Mouse (Mus musculus) heart, postnatal 25 days (tissue): ENCODE data around the gene Cd2. TPM values are rescaled to one million over a fixed set of nuclear protein-coding genes. Genes with fewer than 3 reads are reported as not detected.

Experiments used
- DNase-seq: peaks from one replicate; pipeline ENCODE4 v3.0.0; 2022; ENCODE audit warnings: low spot score
- intact Hi-C: fragments of 180-260 bp; cut with DNase I; formaldehyde crosslinking; loops from one replicate; pipeline ENCODE4 v1.15.1; 2025
- total RNA-seq, 2 experiments: library from RNA; stranded (reverse); gene quantifications; 2 replicates each; pipeline ENCODE4 v1.2.3; 2021

Cd2 gene
- total RNA-seq, 2 experiments from 2014 or later: 0.29 to 1.1 TPM

DNA sequence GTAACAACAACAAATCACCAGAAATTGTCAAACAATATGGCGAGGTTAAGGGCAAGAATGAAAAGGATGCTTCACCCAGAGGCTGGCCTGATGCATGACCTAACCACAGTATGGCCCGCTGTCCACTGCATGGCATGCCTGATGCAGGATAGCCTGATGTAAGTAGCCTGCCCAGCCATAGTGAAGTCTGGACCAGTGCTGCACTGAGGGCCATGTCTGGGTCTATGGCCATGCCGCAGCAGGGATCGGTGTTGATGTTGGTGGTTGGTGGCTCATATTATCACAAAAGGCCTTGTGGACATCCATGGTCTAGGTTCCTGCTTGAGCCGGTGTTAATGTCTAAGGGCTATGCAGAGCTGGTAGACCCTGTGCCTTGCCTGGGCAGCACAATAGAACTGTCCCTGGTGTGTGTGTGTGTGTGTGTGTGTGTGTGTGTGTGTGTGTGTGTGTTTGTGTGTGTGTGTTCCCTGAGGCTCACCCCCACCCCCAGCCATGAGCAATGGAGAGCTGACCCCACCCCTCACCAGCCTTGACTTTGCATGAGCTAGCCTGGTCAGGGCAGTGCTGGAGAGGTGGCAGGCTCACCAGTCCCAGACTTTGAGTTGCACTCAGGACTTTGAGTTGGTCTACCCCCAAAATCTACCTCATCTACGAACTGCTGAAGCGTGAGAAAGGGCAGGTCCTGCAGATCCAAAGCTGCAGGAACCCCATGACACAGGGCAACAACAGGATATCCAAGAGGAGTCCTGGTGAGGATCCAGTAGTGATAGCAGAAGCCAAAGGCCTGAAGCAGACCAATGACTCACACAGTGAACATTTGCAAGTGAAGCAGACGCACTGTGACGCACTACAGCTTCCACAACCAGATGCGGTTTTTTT is 7.0 kb upstream of the Cd2 start:
- DNase-seq: peak; percentile 58
- intact Hi-C loops: loop anchor here (1.0 to 5.0 kb wide), 5 partner anchors 82 to 377 kb away; no protein-coding TSS in a partner anchor

DNA sequence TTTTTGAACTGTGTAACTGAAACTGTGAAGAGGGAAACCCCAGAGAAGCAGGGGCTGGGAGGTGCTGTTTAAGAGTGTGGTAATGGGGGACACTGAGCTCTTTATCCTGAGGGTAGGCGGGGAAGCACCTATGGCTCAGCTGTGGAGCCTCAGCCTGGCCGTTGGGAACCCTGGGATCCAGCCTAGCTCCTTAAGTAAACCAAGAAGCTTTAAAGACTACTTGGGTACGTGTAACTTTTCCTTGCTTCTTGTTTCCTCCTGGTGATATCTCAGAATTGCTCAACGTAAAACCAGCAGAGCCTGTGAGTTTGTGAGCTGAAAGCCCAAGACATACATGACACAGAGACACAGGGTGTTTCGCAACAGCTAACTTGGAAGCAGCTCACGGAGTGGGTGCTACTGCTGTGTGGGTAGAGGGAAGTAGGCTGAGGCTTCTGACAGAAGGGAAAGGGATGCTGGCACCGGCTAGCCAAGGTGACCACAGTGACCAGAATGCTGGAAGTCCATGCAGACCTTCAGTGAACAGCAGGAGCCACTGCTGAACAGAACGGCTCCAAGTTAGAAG is 5.9 kb upstream of the Cd2 start:
- intact Hi-C loops: loop anchor here (2.0 to 5.0 kb wide), 2 partner anchors 131 to 161 kb away; no protein-coding TSS in a partner anchor
- peak; percentile 26 for DNase-seq

DNA sequence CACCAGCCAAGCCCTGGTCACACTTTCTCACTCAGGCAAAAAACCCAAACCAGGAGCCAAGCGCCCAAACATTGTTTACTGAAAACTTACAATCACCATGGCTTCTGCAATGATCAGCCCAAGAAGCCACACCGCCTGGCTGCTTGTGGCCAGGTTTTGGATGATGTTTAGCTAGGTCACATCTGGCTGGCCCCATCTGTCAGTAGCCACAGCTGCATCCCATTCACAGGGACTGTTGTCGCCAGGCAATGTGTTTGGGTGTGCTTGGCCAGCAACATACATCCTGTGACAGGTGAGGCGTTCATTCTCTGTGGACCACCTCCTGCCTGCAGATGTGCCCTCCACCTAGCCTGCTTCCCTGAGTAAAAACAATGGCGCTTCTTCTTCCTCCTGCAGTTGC is 4.9 kb upstream of the Cd2 start:
- intact Hi-C loops: loop anchor here (5.0 kb wide), 1 partner anchor 160 kb away; no protein-coding TSS in a partner anchor
- no peak for DNase-seq

DNA sequence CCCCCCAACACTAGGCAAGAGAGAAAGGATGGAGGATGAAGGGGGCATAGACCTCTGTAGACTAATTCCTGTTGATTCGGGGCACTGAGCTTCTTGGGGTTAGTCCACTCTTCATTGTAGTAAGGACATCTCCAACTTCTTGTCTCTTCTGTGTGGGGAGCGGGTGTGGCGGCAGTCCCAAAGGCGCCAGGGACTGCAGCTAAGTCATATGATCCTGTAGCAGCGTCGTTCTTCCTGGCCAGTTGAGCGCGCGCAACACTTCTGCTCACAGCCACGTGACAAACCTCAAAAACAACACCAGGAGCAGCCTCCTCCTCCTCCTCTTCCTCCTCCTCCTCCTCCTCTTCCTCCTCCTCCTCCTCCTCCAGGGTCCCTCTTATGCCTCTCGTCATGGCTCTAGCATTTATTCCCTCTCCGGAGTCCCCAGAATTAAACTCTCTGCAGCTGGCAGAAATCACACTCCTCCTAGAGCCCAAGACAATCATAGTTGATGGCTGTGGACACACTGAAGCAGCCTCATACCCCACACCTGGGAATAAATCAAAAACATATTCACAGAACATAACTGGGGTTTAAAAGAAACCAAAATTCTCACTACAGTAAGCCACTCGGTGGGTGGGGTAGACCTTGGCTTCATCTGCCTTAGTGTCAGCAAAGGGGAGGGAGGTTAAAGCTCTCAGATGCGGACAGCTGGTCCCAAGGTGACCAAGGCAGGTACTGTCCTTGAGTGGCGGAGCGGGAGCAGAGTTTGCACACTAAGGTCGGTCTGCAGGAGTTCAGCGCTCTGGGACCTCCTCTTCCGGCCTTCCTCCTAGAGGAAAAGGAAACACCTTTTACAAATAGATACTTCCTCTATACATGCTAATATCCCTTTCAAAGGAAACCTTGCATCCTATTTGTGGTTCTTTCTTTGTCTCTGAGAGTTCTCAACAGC is 3.1 kb upstream of the Cd2 start:
- intact Hi-C loops: loop anchor here (5.0 kb wide), 1 partner anchor 159 kb away; no protein-coding TSS in a partner anchor

DNA sequence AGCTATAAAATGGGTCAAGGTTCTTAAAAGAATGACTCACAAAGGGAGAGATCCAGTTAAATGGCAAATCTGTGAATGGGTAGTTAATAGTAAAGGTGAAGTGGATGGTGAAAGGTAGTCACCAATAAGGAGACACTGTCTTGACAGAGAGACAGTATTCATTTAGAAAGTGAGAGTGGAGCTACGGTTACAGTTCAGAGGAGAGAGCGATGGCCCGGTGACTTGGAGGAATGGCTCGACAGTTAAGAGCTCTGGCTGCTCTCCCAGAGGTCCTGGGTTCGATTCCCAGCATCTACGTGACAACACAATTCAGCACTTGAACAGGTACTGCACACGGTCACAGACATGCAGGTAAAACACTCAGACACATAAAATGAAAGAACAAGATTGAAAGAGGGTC is 2.3 kb upstream of the Cd2 start:
- no peak for DNase-seq
- intact Hi-C loops: loop anchor here (5.0 kb wide), 1 partner anchor 158 kb away; no protein-coding TSS in a partner anchor

More for the DNA sequence above, 3.1 kb upstream of the Cd2 start:
- no peak for DNase-seq

DNA sequence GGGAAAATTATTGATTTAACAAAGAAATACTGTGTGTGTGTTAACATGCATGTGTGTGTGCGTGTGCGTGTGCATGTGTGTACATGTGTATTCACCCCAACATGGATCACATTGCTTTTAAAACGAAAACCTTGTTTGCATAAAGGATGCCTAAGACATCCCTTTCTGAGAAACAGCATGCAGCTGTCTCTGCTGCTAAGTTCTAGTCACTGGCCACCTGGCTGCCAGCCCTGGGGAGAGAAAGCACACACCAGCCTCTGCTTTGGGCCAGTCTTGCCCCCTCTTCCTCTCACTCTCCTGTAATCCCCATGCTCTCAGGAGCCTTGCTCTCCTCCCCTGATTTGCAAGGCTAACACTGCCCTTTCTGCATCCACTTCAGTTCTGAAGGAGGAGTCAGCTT is 1.7 kb upstream of the Cd2 start:
- intact Hi-C loops: no loop called here
- DNase-seq: no peak

DNA sequence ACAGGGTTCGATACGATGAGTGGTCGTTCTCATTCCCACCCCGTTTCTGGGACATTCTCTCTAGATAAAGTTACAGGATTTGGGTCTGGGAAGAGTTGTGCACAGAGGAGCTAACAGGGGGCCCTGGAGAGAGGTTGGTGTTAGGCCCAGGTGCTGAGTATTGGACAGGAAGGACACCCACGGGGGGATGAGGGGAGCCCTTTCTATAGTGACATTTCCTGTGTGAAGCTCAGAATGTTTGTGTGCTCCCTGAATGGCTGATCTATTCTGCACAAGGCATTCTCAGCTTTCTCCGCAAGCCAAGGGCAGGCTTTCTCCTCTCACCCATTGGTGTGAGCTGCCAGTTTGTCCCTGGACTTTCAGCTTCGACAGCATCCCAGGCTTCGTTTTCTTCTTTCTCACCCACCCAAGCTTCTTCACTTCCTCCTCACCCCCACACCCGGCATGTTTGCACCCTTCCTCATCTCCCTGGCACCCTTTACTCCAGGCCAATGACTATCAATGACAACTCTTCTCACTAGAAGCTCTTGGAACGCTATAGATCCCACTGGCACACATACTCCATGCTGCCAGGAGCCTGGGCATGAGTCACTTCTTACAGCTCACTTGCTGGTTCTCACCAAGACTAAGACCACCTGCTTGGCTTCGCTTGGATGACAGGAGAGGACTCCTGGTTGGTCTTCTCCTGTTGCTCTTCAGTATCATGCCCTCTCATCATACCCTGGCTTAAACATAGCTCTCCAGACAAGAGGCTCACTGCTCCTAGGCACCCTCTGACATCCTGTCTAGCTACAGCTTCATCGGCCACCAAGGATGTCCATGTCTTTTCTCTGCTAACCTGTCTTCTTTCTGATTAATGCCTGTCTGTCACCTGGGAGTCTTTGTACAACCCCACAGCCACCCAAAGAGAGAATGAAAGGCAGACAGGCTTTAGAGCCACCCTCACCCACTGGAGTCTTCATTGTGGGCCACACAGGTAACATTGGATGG is 1.1 kb downstream of the Cd2 start:
- intact Hi-C loops: no loop called here
- DNase-seq: no peak

DNA sequence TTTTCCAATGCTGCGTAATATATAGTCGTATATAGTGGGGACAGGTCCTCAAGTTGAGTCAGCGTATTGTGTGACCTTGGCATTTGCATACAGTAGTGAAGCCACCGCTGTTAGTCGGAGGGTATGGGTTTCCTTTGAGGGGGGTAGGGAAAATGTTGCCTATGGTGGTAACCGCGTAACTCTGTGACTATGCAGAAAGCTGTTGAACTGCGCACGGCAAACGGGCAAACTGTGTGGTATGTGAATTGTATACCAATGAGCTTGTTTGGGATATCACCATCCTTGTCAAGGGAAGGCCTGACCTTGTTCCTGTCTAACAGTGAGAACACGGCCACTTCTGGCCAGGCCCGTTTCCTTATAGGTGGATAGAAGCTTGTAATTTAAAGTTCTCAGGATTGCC is 1.9 kb downstream of the Cd2 start:
- intact Hi-C loops: no loop called here
- DNase-seq: no peak

DNA sequence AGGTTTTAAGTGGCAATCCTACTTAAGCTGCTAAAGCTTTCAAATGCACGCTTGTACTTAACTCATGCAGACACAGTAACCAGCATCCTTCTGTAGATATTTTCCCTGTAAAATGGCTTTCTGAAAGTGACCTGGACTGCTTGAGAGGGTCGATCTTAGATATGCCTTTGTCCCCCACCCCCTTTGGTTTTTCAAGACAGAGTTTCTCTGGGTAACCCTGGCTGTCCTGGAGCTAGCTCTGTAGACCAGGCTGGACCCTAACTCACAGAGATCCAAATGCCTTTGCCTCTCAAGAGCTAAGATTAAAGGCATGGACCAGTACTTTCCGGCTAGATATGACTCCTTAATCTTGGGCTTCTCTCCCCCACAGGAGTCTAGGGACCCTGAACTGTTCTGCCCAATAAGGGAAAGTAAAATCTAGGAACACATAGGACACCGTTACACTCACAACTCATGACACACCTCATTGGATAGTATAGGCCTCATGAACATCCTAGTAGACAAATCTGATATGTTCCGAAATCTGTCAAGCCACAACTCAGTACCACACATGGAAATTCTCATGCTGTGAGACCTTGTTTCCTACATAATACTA is 2.6 kb downstream of the Cd2 start:
- intact Hi-C loops: no loop called here
- DNase-seq: no peak

DNA sequence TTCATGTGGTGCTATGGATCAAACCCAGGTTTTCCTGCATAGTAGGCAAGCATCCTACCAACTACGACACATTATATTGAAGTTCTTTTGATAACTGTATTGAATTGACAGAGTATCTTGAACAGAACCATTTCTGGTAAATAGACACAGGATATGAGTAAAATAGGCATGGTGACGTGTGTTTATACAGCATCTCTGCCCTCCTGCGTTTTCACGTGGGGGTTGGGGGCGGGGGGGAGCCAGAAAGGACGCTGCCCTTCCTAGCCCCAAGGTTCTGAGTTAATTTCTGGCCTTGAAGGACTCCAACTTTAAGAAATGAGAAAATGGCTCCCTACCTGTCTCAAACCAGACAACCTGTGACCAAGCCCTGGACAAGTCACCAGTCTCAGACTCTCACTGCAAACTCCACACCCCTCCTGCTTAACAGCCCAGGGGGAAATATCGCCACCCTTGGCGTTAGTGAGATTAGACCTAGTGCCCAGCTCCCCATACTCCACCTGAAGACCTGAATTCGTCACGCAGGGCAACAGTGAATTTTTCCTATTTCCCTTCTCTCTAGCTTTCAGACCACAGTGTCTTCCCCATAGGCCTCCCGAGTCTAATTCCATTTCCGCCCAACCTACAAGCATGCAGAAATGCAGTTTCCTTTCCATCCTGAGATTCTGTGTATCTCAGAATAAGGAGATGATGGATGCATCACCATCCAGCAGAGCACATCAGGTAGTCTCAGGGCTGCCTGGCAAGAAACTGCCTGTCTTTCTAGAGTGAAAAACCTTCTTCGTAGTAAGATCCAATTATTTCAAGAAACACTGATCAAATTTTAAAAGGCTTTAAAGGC is 3.7 kb downstream of the Cd2 start:
- DNase-seq: no peak
- intact Hi-C loops: no loop called here

DNA sequence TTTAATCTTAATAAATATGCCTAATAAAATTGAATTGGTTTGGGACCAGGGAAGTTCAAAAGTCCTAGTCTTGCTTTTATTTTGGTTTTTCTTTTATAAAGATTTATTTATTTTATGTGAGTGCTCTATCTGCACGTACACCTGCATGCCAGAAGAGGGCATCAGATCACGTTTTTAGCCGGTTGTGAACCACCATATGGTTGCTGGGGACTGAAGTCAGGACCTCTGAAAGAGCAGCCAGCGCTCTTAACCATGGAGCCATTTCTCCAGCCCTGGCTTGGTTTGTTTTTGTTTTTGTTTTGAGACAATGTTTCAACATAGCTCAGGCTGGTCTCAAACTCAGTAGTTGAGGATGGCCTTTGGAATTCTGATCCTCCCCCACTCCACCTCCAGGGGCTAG is 4.3 kb downstream of the Cd2 start:
- DNase-seq: no peak

DNA sequence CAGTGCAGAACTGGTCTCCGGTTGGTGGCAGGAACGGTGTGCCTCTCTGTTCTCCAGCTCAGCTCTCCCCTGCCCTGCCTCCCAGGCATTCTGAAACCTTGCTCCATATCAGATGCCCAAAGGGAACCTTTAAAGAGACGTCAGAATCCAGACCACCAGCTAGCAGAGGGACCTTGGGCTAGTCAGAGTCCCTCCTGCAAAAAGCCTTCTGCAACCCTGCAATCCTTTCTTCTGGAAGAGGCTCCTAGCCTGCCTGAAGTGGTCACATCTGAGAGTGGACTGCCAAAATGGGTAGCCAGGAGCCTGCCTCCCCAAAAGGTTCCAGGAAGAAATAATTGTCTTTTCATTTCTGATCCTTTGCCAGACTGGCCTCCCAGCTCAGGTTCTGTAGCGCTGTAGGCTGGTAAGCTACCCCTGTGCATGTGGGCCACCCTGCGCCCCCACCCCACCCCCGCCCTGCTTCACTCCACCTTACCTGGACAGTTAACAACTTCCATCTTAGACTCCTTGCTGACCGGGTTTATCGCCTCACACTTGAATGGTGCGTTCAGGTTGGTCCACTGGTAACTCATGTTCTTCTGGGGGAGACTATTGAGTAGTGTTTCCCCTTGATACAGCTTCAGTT is 5.1 kb downstream of the Cd2 start:
- intact Hi-C loops: no loop called here
- DNase-seq: no peak

More for the DNA sequence above, 4.3 kb downstream of the Cd2 start:
- intact Hi-C loops: no loop called here

DNA sequence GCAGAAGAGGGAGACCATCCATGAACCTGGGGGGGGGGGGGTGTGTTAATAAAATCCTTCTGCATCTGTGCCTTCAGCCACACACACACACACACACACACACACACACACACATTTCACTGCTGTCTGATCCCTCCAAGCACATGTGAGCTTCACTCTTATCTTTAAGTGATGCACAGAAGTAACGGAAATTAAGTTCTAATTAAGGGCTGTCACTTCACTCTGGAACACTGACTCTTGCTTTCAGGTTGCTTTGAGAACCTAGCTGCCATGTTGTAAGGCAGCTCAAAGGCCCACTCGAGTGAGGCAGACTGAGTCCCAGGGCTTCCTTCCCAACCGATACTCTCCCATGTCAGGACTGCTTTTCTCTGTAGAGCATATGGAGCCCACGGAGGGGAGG is 5.9 kb downstream of the Cd2 start:
- intact Hi-C loops: no loop called here
- DNase-seq: no peak

DNA sequence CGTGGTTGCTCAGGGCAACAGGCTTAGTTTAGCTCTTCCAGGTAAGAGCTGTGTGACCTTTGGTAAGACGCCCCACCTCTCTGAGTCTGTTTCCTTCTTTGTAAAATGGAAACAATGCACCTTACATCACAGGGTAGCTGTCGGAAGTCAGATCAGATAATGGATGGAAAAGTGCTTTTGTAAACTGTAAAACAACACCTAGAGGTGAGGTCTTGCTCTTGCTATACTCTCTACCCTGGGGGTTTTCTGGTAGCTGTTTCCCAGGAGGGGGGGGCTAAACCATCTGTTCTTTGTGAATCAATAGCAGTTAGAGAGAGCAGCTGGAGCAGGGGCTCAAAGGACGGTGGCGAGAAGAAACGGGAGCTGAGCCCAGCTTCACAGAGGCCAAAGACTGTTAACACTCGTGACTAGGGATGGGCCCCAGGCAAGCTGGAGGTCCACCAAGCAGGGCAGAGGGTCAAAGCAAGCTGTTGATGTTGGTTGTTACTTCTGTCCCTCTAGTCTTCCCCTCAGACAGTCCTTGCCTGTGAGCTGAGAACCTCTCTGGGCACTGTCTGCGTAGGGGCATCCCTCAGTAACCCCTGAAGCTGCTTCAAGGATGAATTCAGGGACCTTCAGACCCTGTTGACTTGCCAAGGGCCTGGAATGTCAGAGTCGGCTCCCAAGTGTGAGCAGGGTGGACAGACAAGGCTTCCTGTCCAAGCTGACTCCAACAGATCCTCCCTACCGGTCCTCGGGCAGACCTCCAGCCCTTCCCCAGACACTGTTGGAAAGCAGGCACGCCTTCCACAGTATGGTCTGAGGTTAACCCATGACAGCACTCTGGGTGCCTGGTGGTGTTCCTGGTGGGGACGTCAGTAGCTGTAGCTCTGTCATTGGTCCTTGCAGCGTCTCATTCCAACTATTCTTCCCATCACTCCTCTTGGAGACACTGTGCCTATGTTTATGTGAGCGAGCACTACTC is 7.1 kb downstream of the Cd2 start:
- intact Hi-C loops: no loop called here

DNA sequence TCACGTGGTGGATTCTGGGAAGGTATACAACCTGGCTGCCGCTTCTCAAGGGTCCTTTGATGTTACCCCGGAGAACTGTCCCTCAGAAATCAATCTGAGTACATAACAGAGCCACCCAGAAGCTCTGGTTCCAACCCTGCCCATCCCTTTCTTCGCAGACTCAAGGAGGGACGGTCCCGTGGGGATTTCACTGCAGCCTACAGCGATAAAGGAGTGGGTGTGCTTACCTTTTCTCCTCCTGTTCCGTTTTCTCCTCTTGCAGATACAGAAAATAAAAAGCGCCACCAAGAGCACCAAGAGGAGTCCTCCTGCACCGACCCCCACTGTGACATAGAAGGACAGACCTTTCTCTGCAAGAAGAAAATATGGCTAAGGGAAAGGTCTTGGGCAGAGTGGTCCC is 8.2 kb downstream of the Cd2 start:
- intact Hi-C loops: no loop called here

More for the DNA sequence above, 7.1 kb downstream of the Cd2 start:
- peak; percentile 70 for DNase-seq

DNA sequence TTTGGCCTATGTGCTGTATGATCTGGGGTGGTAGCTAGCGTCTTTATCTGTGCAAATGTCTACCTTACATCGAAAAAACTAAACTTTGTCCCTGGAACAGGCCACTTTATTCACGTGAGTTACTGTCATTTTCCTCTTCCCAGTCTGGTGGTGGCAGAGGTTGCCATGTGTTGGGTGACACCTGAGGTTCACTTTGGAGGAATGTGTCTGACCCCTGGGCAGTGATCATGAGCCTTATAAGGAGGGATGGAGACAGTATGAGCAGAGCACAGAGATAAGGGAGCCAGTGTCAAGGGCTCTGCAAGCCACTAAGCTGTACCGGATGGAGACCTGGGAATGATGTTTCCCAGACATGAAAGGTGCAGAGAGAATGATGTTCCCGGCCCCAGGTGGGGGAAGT is 9.3 kb downstream of the Cd2 start:
- intact Hi-C loops: no loop called here
- no peak for DNase-seq

More for the DNA sequence above, 8.2 kb downstream of the Cd2 start:
- no peak for DNase-seq
